Mouse (Mus musculus): ENCODE results near the gene Vdac1. TPM values are rescaled to one million over a fixed set of nuclear protein-coding genes. Genes with fewer than 3 reads are reported as not detected.

Gene Vdac1
- total and polyA plus RNA-seq, 3 experiments, result 55.1 to 207 (median 127) TPM

- ATAC-seq (ENCODE audit: extremely low read depth, insufficient number of reproducible peaks, low FRiP score, poor library complexity, severe bottlenecking), result no peak
- peaks cover 19% of the 10 kb centered on the region for H3K27me3 ChIP-seq (ENCODE audit: insufficient read depth, low read length)
- TF ChIP-seq GATA1 (IDR thresholded peaks at IDR 0.05; ENCODE audit: borderline replicate concordance, low read length), result no peak
- no peak for TF ChIP-seq TAL1 (conservative IDR thresholded peaks at IDR 0.05; ENCODE audit: low read depth, low read length)
- TF ChIP-seq POLR2AphosphoS5 (IDR thresholded peaks at IDR 0.05; ENCODE audit: insufficient replicate concordance, low read depth, low read length), result no peak
- no peak for TF ChIP-seq GATA2 (IDR thresholded peaks at IDR 0.05; ENCODE audit: borderline replicate concordance, low read depth, low read length)
- no peak for TF ChIP-seq CTCF (IDR thresholded peaks at IDR 0.05; ENCODE audit: low read depth, low read length)
- no peaks in the 10 kb centered on the region for H3K9me3 ChIP-seq (replicated peaks)
- no peaks in the 10 kb centered on the region for H3K36me3 ChIP-seq (replicated peaks)
- H3K4me3 ChIP-seq (ENCODE audit: low read depth, low read length), result no peak overlapping the region
- no peak for DNase-seq (ENCODE audit: low spot score)
- peaks cover 21% of the 10 kb centered on the region for H3K4me1 ChIP-seq (ENCODE audit: insufficient read depth, low read depth, low read length)
Measured at GRCm38 (mm10) chr11:52341476-52341875, 19.2 kb upstream of the Vdac1 start.

DNA sequence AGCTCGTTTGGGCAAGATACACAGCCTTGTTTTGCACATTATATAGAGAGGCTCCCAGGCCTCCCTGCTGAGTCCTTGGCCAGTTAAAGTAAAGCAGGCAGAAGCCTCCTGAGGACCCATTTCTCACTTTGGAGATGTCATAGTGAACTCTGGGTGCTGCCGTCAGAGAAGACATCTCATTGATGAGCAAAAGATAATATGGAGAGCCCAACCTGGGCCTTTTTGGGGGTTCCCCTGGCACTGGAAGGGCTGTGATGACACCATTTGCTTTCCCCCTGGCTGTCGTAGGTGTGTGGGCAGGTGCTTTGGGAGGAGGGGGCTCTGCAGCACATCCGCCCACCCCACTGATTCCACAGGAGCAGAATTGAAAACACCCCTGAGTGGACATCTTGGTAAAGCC, 18.4 kb upstream of the Vdac1 start:
- Histone ChIP-seq H3K9me3 (replicated peaks) (no peaks in the 10 kb centered on the region), H3K27me3 (ENCODE audit: insufficient read depth, low read length) (peaks cover 19% of the 10 kb centered on the region), H3K4me1 (ENCODE audit: insufficient read depth, low read depth, low read length) (peaks cover 25% of the 10 kb centered on the region), H3K4me3 (ENCODE audit: low read depth, low read length) (no peak overlapping the region), H3K36me3 (replicated peaks) (no peaks in the 10 kb centered on the region)
- DNase-seq (ENCODE audit: low spot score) (no peak), ATAC-seq (ENCODE audit: extremely low read depth, insufficient number of reproducible peaks, low FRiP score, poor library complexity, severe bottlenecking) (no peak)
- TF ChIP-seq TAL1 (conservative IDR thresholded peaks at IDR 0.05; ENCODE audit: low read depth, low read length) (no peak), GATA1 (IDR thresholded peaks at IDR 0.05; ENCODE audit: borderline replicate concordance, low read length) (no peak), POLR2AphosphoS5 (IDR thresholded peaks at IDR 0.05; ENCODE audit: insufficient replicate concordance, low read depth, low read length) (no peak), GATA2 (IDR thresholded peaks at IDR 0.05; ENCODE audit: borderline replicate concordance, low read depth, low read length) (no peak), CTCF (IDR thresholded peaks at IDR 0.05; ENCODE audit: low read depth, low read length) (no peak)

DNA sequence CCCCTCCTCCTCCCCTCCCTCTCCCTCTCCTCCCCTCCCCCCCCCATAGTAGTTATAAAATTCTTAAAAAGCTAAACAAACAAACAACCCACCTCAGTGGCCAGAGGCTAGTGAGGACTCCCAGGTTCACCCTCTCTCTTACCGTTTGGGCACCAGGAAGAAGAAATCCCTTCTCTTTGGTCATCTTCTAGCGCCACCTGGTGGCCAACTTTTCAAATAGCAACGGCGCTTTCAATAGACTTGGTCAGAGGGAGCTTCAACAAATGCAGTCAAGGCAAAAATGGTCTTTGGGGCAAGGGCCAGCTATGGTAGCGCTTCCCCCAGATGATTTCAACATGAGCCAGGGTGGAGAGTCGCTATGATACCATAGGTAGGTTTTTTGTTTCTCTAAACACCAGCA, 17.5 kb upstream of the Vdac1 start:
- no peak for ATAC-seq (ENCODE audit: extremely low read depth, insufficient number of reproducible peaks, low FRiP score, poor library complexity, severe bottlenecking)

DNA sequence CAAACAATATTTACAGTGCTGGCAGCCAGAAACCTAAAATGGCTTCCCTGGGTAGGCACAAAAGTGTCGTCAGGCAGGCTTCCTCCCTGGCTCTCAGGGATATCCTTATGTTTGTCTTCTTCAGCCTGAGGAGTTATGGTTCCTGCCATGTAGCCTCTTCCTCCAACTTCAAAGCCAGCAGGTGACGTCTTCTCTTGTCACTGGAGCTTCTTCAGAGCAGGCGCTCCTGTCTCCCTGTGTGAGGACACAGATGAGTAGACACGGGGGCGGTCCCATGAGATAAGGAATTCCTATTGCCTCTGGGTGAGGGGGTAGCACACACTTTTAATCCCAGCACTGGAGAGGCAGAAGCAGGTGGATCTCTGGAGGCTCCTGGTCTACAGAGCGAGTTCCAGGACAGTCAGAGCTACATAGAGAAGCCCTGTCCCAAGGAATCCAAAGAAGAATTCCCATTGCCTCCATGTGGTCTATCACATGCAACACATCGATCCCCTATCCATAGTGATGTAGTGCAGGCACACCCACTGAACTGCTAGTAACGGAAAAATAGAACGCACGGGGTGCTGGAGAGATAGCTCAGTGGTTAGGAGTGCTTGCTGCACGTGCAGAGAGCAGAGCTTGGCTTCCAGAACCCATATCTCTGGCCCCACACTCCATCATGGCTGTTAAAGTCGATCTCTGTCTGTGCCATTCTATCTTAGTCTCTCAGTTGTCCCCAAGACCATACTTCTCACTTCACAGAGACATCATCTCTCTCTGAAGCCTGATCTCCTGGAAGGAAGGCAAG, 15.5 kb upstream of the Vdac1 start:
- peaks cover 25% of the 10 kb centered on the region for H3K4me1 ChIP-seq (ENCODE audit: insufficient read depth, low read depth, low read length)
- H3K9me3 ChIP-seq (replicated peaks), result no peaks in the 10 kb centered on the region
- peaks cover 14% of the 10 kb centered on the region for H3K27me3 ChIP-seq (ENCODE audit: insufficient read depth, low read length)
- DNase-seq (ENCODE audit: low spot score) (no peak), ATAC-seq (ENCODE audit: extremely low read depth, insufficient number of reproducible peaks, low FRiP score, poor library complexity, severe bottlenecking) (no peak)
- H3K4me3 ChIP-seq (ENCODE audit: low read depth, low read length), result no peak overlapping the region; the same call in 1 of the 2 replicates
- no peaks in the 10 kb centered on the region for H3K36me3 ChIP-seq (replicated peaks)
- TF ChIP-seq POLR2AphosphoS5 (IDR thresholded peaks at IDR 0.05; ENCODE audit: insufficient replicate concordance, low read depth, low read length) (no peak), TAL1 (conservative IDR thresholded peaks at IDR 0.05; ENCODE audit: low read depth, low read length) (no peak), GATA2 (IDR thresholded peaks at IDR 0.05; ENCODE audit: borderline replicate concordance, low read depth, low read length) (no peak), GATA1 (IDR thresholded peaks at IDR 0.05; ENCODE audit: borderline replicate concordance, low read length) (no peak), CTCF (IDR thresholded peaks at IDR 0.05; ENCODE audit: low read depth, low read length) (no peak)

More for the DNA sequence above, 17.5 kb upstream of the Vdac1 start:
- peak; percentile 66 for DNase-seq (ENCODE audit: low spot score)
- peaks cover 25% of the 10 kb centered on the region for H3K4me1 ChIP-seq (ENCODE audit: insufficient read depth, low read depth, low read length)
- H3K27me3 ChIP-seq (ENCODE audit: insufficient read depth, low read length), result peaks cover 19% of the 10 kb centered on the region
- TF ChIP-seq CTCF (IDR thresholded peaks at IDR 0.05; ENCODE audit: low read depth, low read length) (peak; percentile 37), GATA2 (IDR thresholded peaks at IDR 0.05; ENCODE audit: borderline replicate concordance, low read depth, low read length) (no peak)
- H3K9me3 ChIP-seq (replicated peaks), result no peaks in the 10 kb centered on the region
- H3K36me3 ChIP-seq (replicated peaks), result no peaks in the 10 kb centered on the region
- H3K4me3 ChIP-seq (ENCODE audit: low read depth, low read length), result no peak overlapping the region

DNA sequence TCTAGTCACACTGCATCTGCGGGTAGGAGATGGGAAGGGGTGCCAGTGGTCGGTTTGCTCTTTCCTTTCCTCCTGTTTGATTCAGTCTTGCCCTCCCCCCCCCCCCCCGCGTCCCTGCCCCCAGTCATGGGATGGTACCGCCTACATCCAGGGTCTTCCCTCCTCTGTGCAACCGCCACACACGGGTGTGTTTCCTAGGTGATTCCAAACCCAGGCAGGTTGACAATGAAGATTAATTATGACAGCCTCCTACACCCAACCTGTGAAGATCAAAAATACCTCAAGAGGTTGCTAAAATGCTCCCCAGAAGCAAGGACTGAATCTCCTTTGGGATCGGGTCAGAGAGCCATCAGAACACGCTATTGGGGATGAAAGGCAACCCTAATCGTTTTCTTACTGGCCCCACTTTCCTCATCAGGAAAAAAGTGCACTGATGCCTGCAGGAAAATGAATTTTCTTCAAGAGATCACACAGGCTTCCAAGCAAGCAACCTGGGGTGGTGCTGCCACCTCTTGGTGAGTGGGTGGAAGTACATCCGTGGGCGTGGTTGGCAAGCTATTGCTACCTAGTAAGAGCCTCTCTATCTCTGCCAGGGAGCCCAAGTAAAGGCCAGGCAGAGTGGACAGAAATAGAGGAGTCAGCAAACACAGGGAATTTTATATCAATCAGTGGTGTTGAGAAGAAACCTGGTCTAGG, 14.6 kb upstream of the Vdac1 start:
- TF ChIP-seq CTCF (IDR thresholded peaks at IDR 0.05; ENCODE audit: low read depth, low read length) (peak; percentile 97), GATA1 (IDR thresholded peaks at IDR 0.05; ENCODE audit: borderline replicate concordance, low read length) (no peak), TAL1 (conservative IDR thresholded peaks at IDR 0.05; ENCODE audit: low read depth, low read length) (no peak), POLR2AphosphoS5 (IDR thresholded peaks at IDR 0.05; ENCODE audit: insufficient replicate concordance, low read depth, low read length) (no peak), GATA2 (IDR thresholded peaks at IDR 0.05; ENCODE audit: borderline replicate concordance, low read depth, low read length) (no peak)
- DNase-seq (ENCODE audit: low spot score) (peak; percentile 70), ATAC-seq (ENCODE audit: extremely low read depth, insufficient number of reproducible peaks, low FRiP score, poor library complexity, severe bottlenecking) (no peak)
- peaks cover 32% of the 10 kb centered on the region for H3K4me1 ChIP-seq (ENCODE audit: insufficient read depth, low read depth, low read length)
- peak overlapping the region; percentile 65; the same call in 1 of the 2 replicates for H3K4me3 ChIP-seq (ENCODE audit: low read depth, low read length)
- H3K9me3 ChIP-seq (replicated peaks), result no peaks in the 10 kb centered on the region
- H3K27me3 ChIP-seq (ENCODE audit: insufficient read depth, low read length), result peaks cover 10% of the 10 kb centered on the region
- H3K36me3 ChIP-seq (replicated peaks), result no peaks in the 10 kb centered on the region

DNA sequence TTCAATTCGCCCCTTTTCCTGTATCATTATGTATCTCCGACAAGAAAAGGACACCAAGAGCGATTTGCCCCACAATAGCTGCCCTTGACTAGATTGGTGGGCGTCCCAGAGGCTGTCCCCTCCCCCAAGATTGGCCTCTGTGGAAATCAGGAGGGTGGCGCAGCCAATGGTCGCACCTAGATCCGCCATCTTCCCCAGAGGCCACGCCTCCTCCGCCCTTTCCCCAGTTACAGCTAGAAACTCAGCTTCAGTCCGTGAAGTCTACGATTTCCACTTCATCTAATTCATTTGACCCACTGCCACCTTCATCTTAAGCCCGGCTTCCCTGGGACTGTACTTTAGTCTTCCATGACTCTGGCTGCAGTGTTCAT, 14.0 kb upstream of the Vdac1 start:
- peaks cover 6% of the 10 kb centered on the region for H3K27me3 ChIP-seq (ENCODE audit: insufficient read depth, low read length)
- H3K4me3 ChIP-seq (ENCODE audit: low read depth, low read length), result peak overlapping the region; percentile 65; the same call in 1 of the 2 replicates
- H3K4me1 ChIP-seq (ENCODE audit: insufficient read depth, low read depth, low read length), result peaks cover 38% of the 10 kb centered on the region
- H3K36me3 ChIP-seq (replicated peaks), result no peaks in the 10 kb centered on the region
- TF ChIP-seq CTCF (IDR thresholded peaks at IDR 0.05; ENCODE audit: low read depth, low read length) (no peak), TAL1 (conservative IDR thresholded peaks at IDR 0.05; ENCODE audit: low read depth, low read length) (no peak), GATA1 (IDR thresholded peaks at IDR 0.05; ENCODE audit: borderline replicate concordance, low read length) (no peak), POLR2AphosphoS5 (IDR thresholded peaks at IDR 0.05; ENCODE audit: insufficient replicate concordance, low read depth, low read length) (no peak), GATA2 (IDR thresholded peaks at IDR 0.05; ENCODE audit: borderline replicate concordance, low read depth, low read length) (no peak)
- H3K9me3 ChIP-seq (replicated peaks), result no peaks in the 10 kb centered on the region
- no peak for ATAC-seq (ENCODE audit: extremely low read depth, insufficient number of reproducible peaks, low FRiP score, poor library complexity, severe bottlenecking)
- peak; percentile 40 for DNase-seq (ENCODE audit: low spot score)
